Mouse (Mus musculus): ENCODE results near the gene Yipf6.

GRCm38 (mm10) chrX:98959050-98959449 is 22.9 kb downstream of the Yipf6 start:
- TF ChIP-seq EP300 (IDR thresholded peaks at IDR 0.05; ENCODE audit: low read depth) = peak; percentile 63
- TF ChIP-seq CTCF (IDR thresholded peaks at IDR 0.05; ENCODE audit: low read depth) = no peak

Measured in liver, postnatal 0 days (tissue).